Mouse (Mus musculus): ENCODE data around the gene Stx4a. TPM values are rescaled to one million over a fixed set of nuclear protein-coding genes. Genes with fewer than 3 reads are reported as not detected.
"Not testable (repeated sequence)": the region's sequence is repeated elsewhere in the genome, so short reads cannot be mapped to it uniquely, and the experiment has no call there.

Stx4a gene
- polyA plus RNA-seq, 1 experiment, result 64.0 TPM

GRCm38 (mm10) chr7:127813821-127814220 is 10.3 kb upstream of the Stx4a start:
- WGBS, result 33% methylated on average over 4 of the region's 4 CpGs

GRCm38 (mm10) chr7:127814241-127814921 is 9.7 kb upstream of the Stx4a start:
- WGBS, result 69% methylated on average over 19 of the region's 19 CpGs

More at GRCm38 (mm10) chr7:127813821-127814220, 10.3 kb upstream of the Stx4a start:
- no peak for DNase-seq (ENCODE audit: low read depth, low spot score)

GRCm38 (mm10) chr7:127815116-127815665 is 8.9 kb upstream of the Stx4a start:
- DNase-seq (ENCODE audit: low read depth, low spot score), result no peak
- 90% methylated on average over 15 of the region's 15 CpGs for WGBS

More at GRCm38 (mm10) chr7:127814241-127814921, 9.7 kb upstream of the Stx4a start:
- DNase-seq (ENCODE audit: low read depth, low spot score), result no peak

GRCm38 (mm10) chr7:127815954-127816821 is 7.9 kb upstream of the Stx4a start:
- DNase-seq (ENCODE audit: low read depth, low spot score), result no peak
- WGBS, result 56% methylated on average over 15 of the region's 15 CpGs

- DNase-seq (ENCODE audit: low read depth, low spot score), result no peak
- 79% methylated on average over 7 of the region's 7 CpGs for WGBS
Measured at GRCm38 (mm10) chr7:127817053-127817452, 7.0 kb upstream of the Stx4a start.

- no peak for DNase-seq (ENCODE audit: low read depth, low spot score)
- WGBS, result 79% methylated on average over 5 of the region's 5 CpGs
Measured at GRCm38 (mm10) chr7:127817776-127818175, 6.3 kb upstream of the Stx4a start.

GRCm38 (mm10) chr7:127820836-127821509 is 3.1 kb upstream of the Stx4a start:
- no peak for DNase-seq (ENCODE audit: low read depth, low spot score)
- WGBS, result 69% methylated on average over 13 of the region's 13 CpGs

- DNase-seq (ENCODE audit: low read depth, low spot score), result no peak
- 72% methylated on average over 3 of the region's 3 CpGs for WGBS
Measured at GRCm38 (mm10) chr7:127822494-127822893, 1.6 kb upstream of the Stx4a start.

GRCm38 (mm10) chr7:127823236-127824171 is 590 bp upstream of the Stx4a start:
- DNase-seq (ENCODE audit: low read depth, low spot score), result no peak
- 81% methylated on average over 11 of the region's 11 CpGs for WGBS

GRCm38 (mm10) chr7:127835550-127835949 is 11.5 kb downstream of the Stx4a start:
- WGBS, result 81% methylated on average over 2 of the region's 2 CpGs
- no peak for DNase-seq (ENCODE audit: low read depth, low spot score)

GRCm38 (mm10) chr7:127837473-127837872 is 13.4 kb downstream of the Stx4a start:
- DNase-seq (ENCODE audit: low read depth, low spot score), result no peak
- 87% methylated on average over 5 of the region's 5 CpGs for WGBS

GRCm38 (mm10) chr7:127837878-127838277 is 13.8 kb downstream of the Stx4a start:
- WGBS, result 85% methylated on average over 4 of the region's 4 CpGs
- not testable (repeated sequence) for DNase-seq (ENCODE audit: low read depth, low spot score)

- not testable (repeated sequence) for DNase-seq (ENCODE audit: low read depth, low spot score)
- WGBS, result 96% methylated on average over 2 of the region's 2 CpGs
Measured at GRCm38 (mm10) chr7:127840031-127840430, 15.9 kb downstream of the Stx4a start.

- 3% methylated on average over 15 of the region's 15 CpGs for WGBS
- DNase-seq (ENCODE audit: low read depth, low spot score), result no peak
Measured at GRCm38 (mm10) chr7:127840886-127841285, 16.8 kb downstream of the Stx4a start.

GRCm38 (mm10) chr7:127841340-127842000 is 17.4 kb downstream of the Stx4a start:
- WGBS, result under 1% methylated on average over 46 of the region's 46 CpGs
- peak; percentile 80 for DNase-seq (ENCODE audit: low read depth, low spot score)

- DNase-seq (ENCODE audit: low read depth, low spot score), result peak; percentile 79
- WGBS, result 1% methylated on average over 40 of the region's 40 CpGs
Measured at GRCm38 (mm10) chr7:127842001-127842718, 18.1 kb downstream of the Stx4a start.

- no peak for DNase-seq (ENCODE audit: low read depth, low spot score)
- WGBS, result 47% methylated on average over 6 of the region's 6 CpGs
Measured at GRCm38 (mm10) chr7:127849973-127850875, 26.1 kb downstream of the Stx4a start.

Data from large intestine, adult 2 months (tissue).